Mouse (Mus musculus): ENCODE data around the gene Cdh1. TPM values are rescaled to one million over a fixed set of nuclear protein-coding genes. Genes with fewer than 3 reads are reported as not detected.

Gene Cdh1
- total RNA-seq (2023): 1.4 TPM

DNA sequence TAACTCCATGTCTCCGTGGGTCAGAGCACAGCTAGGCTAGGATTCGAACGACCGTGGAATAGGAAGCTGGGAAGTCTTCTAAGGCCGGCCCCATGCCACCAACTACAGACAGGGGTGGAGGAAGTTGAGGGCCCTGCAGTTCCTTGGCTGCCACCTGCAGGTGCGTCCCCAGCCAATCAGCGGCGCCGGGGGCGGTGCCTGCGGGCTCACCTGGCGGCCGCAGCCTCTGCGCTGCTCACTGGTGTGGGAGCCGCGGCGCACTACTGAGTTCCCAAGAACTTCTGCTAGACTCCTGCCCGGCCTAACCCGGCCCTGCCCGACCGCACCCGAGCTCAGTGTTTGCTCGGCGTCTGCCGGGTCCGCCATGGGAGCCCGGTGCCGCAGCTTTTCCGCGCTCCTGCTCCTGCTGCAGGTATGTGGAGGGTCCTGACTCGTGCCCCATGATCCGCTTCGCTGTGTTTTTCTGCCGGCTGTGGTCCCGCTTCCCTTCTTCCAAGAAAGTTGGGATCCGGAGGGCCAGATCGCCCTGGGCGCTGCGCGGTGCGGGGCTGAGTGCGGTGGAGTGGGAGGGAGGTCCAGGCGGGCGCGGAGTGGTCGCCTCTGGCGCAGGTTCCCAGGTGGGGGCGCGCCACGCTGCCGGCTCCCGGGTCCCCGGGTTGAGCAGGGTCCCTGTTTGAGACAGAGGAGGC, at the start of gene Cdh1:
Gene Cdh1, plus strand, starts transcription at position 221 of the 689 bp plus-strand sequence.

DNA sequence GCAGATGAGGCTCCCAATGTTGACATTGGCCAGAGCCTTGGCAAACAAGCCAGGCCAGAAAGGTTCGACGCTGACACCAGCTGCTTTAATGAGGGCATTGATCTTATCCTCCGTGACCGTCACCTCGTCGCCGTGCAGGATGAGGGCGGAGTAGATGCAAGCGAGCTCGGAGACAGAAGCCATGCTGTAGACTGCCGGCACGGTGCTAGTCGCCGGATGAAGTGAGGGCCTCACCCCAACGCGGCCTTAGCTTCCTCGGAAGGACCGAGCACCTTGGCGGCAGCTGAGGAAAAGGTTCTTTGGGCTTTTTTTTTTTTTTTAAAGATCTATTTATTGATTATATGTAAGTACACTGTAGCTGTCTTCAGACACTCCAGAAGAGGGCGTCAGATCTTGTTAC, 30.0 kb upstream of the Cdh1 start, which contains the start of gene Gm10073:
Gene Gm10073, minus strand, starts transcription at position 294 of the 400 bp plus-strand sequence.

DNA sequence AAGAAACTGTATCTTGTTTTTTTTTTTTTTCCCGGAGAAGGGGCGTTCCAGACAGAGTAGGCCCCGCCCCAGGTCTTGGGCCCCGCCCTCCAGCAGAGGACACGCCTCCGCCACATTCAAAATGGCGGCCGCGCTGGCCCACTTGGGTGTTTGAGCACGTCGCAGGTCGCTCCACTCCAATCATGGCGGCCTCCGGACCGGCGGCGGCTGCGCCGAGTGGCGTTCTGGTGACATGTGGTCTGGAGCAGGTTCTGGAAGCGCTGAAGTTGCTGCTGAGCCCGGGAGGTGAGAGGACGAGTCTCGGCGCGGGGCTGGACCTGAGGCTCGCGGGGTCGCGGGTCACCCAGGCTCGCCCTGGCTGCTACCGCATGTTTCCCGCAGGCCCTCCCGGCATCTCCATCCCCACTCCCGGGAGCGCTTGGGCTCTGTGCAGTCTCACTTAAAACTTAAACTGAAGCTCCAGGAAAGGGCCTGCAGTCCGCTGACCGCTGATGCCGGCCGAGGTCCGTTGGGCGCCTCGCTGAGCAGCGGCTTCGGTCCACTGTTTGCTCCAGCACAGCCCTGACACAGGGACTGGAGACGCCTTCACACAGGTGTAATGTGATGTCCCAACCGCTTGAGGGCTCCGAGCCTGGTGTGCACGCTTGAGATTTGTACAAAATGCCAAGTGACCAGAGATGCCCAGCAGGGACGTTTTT, 80.0 kb downstream of the Cdh1 start, which contains the start of gene Tango6:
Gene Tango6, plus strand, starts transcription at position 98 of the 698 bp plus-strand sequence.

Other genes starting within 250 kb of the Cdh1 start
- gene Zfp90, start 188.0 kb upstream of the Cdh1 start, total RNA-seq (2023): 6.2 TPM
- gene 6030452D12Rik, start 102.8 kb upstream of the Cdh1 start, total RNA-seq (2023): not detected
- not detected for gene Cdh3, start 92.5 kb upstream of the Cdh1 start, total RNA-seq (2023)
- gene Gm10073, start 29.9 kb upstream of the Cdh1 start, total RNA-seq (2023): 593 TPM
- gene Tango6, start 79.7 kb downstream of the Cdh1 start, total RNA-seq (2023): 17.6 TPM

Measured in CD8-positive naive resting alpha-beta T cell, adult 57 days (primary cell).